Mouse (Mus musculus) bone marrow macrophage, adult 2 months (primary cell): Measurements from ENCODE around the gene Syde2.

Experiments
- CTCF ChIP-seq: IDR thresholded peaks from 2 replicates; pipeline ENCODE4 v1.5.1; 2012; ENCODE audit warnings: low read depth, mild to moderate bottlenecking, low read length, moderate library complexity
- POLR2A ChIP-seq: IDR thresholded peaks from 2 replicates; pipeline ENCODE4 v1.6.1; 2012; ENCODE audit warnings: mild to moderate bottlenecking, low read depth, low read length, borderline replicate concordance

- TF ChIP-seq CTCF, result no peak
- no peak for TF ChIP-seq POLR2A
These were observed 24.3 kb upstream of the Syde2 start for GRCm38 (mm10) chr3:145963101-145964017.
